Mouse (Mus musculus): ENCODE measurements around the gene Sh3bp5. TPM values are rescaled to one million over a fixed set of nuclear protein-coding genes. Genes with fewer than 3 reads are reported as not detected.
A peak's percentile ranks its signal among the peaks of the same experiment; 100 is the strongest.

Gene Sh3bp5
- polyA plus RNA-seq, 1 experiment from 2014 or later = 57.2 TPM

- peak; percentile 44; the same call in 1 of the 2 replicates for ATAC-seq (ENCODE audit: low FRiP score, low read depth)
- no peaks in the 10 kb centered on the region for H3K9me3 ChIP-seq
- H3K27me3 ChIP-seq (replicated peaks) = no peaks in the 10 kb centered on the region
- H3K27ac ChIP-seq = no peak within 1 kb of the TSS
- peak within 1 kb of the TSS; percentile 57 for H3K4me2 ChIP-seq (replicated peaks)
- 37% methylated on average over 28 of the region's 28 CpGs for WGBS
- 0 out of 2 replicates have a peak within 1 kb of the TSS, but pooled peaks have one; percentile 14 for H3K9ac ChIP-seq
- no peaks in the 10 kb centered on the region for H3K36me3 ChIP-seq
- H3K4me1 ChIP-seq = no peaks in the 10 kb centered on the region
- peak within 1 kb of the TSS; percentile 18; the same call in 1 of the 2 replicates for H3K4me3 ChIP-seq
Measured at GRCm38 (mm10) chr14:31323849-31324792, 111.8 kb downstream of the Sh3bp5 start, which contains the start of gene Dnah1. Dnah1 (minus strand) TSS chr14:31323896.

GRCm38 (mm10) chr14:31323189-31323588 is 112.7 kb downstream of the Sh3bp5 start:
- Histone ChIP-seq H3K27me3 (replicated peaks) (no peaks in the 10 kb centered on the region), H3K4me1 (no peaks in the 10 kb centered on the region), H3K4me2 (replicated peaks) (peak overlapping the region; percentile 57), H3K9me3 (no peaks in the 10 kb centered on the region), H3K9ac (no peak overlapping the region), H3K27ac (no peak overlapping the region), H3K4me3 (no peak overlapping the region), H3K36me3 (no peaks in the 10 kb centered on the region)
- no peak for ATAC-seq (ENCODE audit: low FRiP score, low read depth)
- 85% methylated on average over 4 of the region's 4 CpGs for WGBS

- Histone ChIP-seq H3K4me3 (no peak overlapping the region), H3K4me2 (replicated peaks) (no peak overlapping the region), H3K4me1 (no peaks in the 10 kb centered on the region), H3K27me3 (replicated peaks) (no peaks in the 10 kb centered on the region), H3K36me3 (no peaks in the 10 kb centered on the region), H3K27ac (no peak overlapping the region), H3K9ac (no peak overlapping the region), H3K9me3 (no peaks in the 10 kb centered on the region)
- WGBS = 81% methylated on average over 3 of the region's 3 CpGs
- ATAC-seq (ENCODE audit: low FRiP score, low read depth) = no peak
Measured at GRCm38 (mm10) chr14:31322191-31322590, 113.7 kb downstream of the Sh3bp5 start.

- no peak overlapping the region for H3K4me3 ChIP-seq
- H3K36me3 ChIP-seq = no peaks in the 10 kb centered on the region
- H3K9me3 ChIP-seq = no peaks in the 10 kb centered on the region
- H3K9ac ChIP-seq = no peak overlapping the region
- no peaks in the 10 kb centered on the region for H3K4me1 ChIP-seq
- WGBS = 88% methylated on average over 11 of the region's 11 CpGs
- no peak overlapping the region for H3K27ac ChIP-seq
- H3K27me3 ChIP-seq (replicated peaks) = no peaks in the 10 kb centered on the region
- no peak for ATAC-seq (ENCODE audit: low FRiP score, low read depth)
- H3K4me2 ChIP-seq (replicated peaks) = no peak overlapping the region
Measured at GRCm38 (mm10) chr14:31321181-31321580, 114.7 kb downstream of the Sh3bp5 start.

- Histone ChIP-seq H3K27me3 (replicated peaks) (no peaks in the 10 kb centered on the region), H3K36me3 (no peaks in the 10 kb centered on the region), H3K4me2 (replicated peaks) (no peak overlapping the region), H3K4me1 (no peaks in the 10 kb centered on the region), H3K9ac (no peak overlapping the region), H3K27ac (no peak overlapping the region), H3K4me3 (no peak overlapping the region), H3K9me3 (no peaks in the 10 kb centered on the region)
- WGBS = 89% methylated on average over 10 of the region's 10 CpGs
- ATAC-seq (ENCODE audit: low FRiP score, low read depth) = no peak
Measured at GRCm38 (mm10) chr14:31319546-31319945, 116.3 kb downstream of the Sh3bp5 start.

GRCm38 (mm10) chr14:31317754-31318153 is 118.1 kb downstream of the Sh3bp5 start:
- WGBS = 87% methylated on average over 3 of the region's 3 CpGs
- H3K4me3 ChIP-seq = no peak overlapping the region
- no peaks in the 10 kb centered on the region for H3K9me3 ChIP-seq
- ATAC-seq (ENCODE audit: low FRiP score, low read depth) = no peak
- H3K9ac ChIP-seq = no peak overlapping the region
- no peaks in the 10 kb centered on the region for H3K27me3 ChIP-seq (replicated peaks)
- H3K27ac ChIP-seq = no peak overlapping the region
- H3K4me1 ChIP-seq = no peaks in the 10 kb centered on the region
- no peaks in the 10 kb centered on the region for H3K36me3 ChIP-seq
- H3K4me2 ChIP-seq (replicated peaks) = no peak overlapping the region

GRCm38 (mm10) chr14:31316613-31317012 is 119.3 kb downstream of the Sh3bp5 start:
- Histone ChIP-seq H3K27me3 (replicated peaks) (no peaks in the 10 kb centered on the region), H3K27ac (no peak overlapping the region), H3K9ac (no peak overlapping the region), H3K4me2 (replicated peaks) (no peak overlapping the region), H3K4me1 (no peaks in the 10 kb centered on the region), H3K4me3 (no peak overlapping the region), H3K9me3 (no peaks in the 10 kb centered on the region), H3K36me3 (no peaks in the 10 kb centered on the region)
- WGBS = 75% methylated on average over 12 of the region's 12 CpGs
- ATAC-seq (ENCODE audit: low FRiP score, low read depth) = no peak

GRCm38 (mm10) chr14:31313192-31313591 is 122.7 kb downstream of the Sh3bp5 start:
- Histone ChIP-seq H3K4me3 (no peak overlapping the region), H3K4me2 (replicated peaks) (no peak overlapping the region), H3K4me1 (no peaks in the 10 kb centered on the region), H3K27ac (no peak overlapping the region), H3K27me3 (replicated peaks) (no peaks in the 10 kb centered on the region), H3K36me3 (no peaks in the 10 kb centered on the region), H3K9me3 (no peaks in the 10 kb centered on the region), H3K9ac (no peak overlapping the region)
- no peak for ATAC-seq (ENCODE audit: low FRiP score, low read depth)
- WGBS = 61% methylated on average over 3 of the region's 3 CpGs

Other genes starting within 250 kb of the Sh3bp5 start
- gene Tnnc1, start 227.8 kb downstream of the Sh3bp5 start, polyA plus RNA-seq (2016; fragmentation: Nextera tagmentation; extraction: Ambion mirVana) = 44.2 and 62.0 TPM in 2 replicates
- 419 and 436 TPM in 2 replicates for gene Nisch, start 219.1 kb downstream of the Sh3bp5 start, polyA plus RNA-seq (2016; fragmentation: Nextera tagmentation; extraction: Ambion mirVana)
- gene Sema3g, start 218.2 kb downstream of the Sh3bp5 start, polyA plus RNA-seq (2016; fragmentation: Nextera tagmentation; extraction: Ambion mirVana) = 1.6 and 1.9 TPM in 2 replicates
- gene Phf7, start 184.8 kb downstream of the Sh3bp5 start, polyA plus RNA-seq (2016; fragmentation: Nextera tagmentation; extraction: Ambion mirVana) = 12.4 and 13.9 TPM in 2 replicates
- 108 and 121 TPM in 2 replicates for gene Bap1, start 184.6 kb downstream of the Sh3bp5 start, polyA plus RNA-seq (2016; fragmentation: Nextera tagmentation; extraction: Ambion mirVana)
- 4.7 and 5.1 TPM in 2 replicates for gene Dnah1, start 112.2 kb downstream of the Sh3bp5 start, polyA plus RNA-seq (2016; fragmentation: Nextera tagmentation; extraction: Ambion mirVana)
- 57.9 and 60.7 TPM in 2 replicates for gene Capn7, start 99.4 kb downstream of the Sh3bp5 start, polyA plus RNA-seq (2016; fragmentation: Nextera tagmentation; extraction: Ambion mirVana)
- 16.7 and 20.5 TPM in 2 replicates for gene Eaf1, start 58.3 kb upstream of the Sh3bp5 start, polyA plus RNA-seq (2016; fragmentation: Nextera tagmentation; extraction: Ambion mirVana)
- gene Mettl6, start 59.0 kb upstream of the Sh3bp5 start, polyA plus RNA-seq (2016; fragmentation: Nextera tagmentation; extraction: Ambion mirVana) = 71.3 and 72.2 TPM in 2 replicates
- gene Colq, start 155.3 kb upstream of the Sh3bp5 start, polyA plus RNA-seq (2016; fragmentation: Nextera tagmentation; extraction: Ambion mirVana) = 0.30 and 0.40 TPM in 2 replicates
- gene Gm49387, start 204.8 kb upstream of the Sh3bp5 start, polyA plus RNA-seq (2016; fragmentation: Nextera tagmentation; extraction: Ambion mirVana) = 0.15 TPM in 1 of 2 replicates, not detected in the other
- gene Btd, start 204.9 kb upstream of the Sh3bp5 start, polyA plus RNA-seq (2016; fragmentation: Nextera tagmentation; extraction: Ambion mirVana) = 16.0 and 16.1 TPM in 2 replicates
- gene Hacl1, start 205.2 kb upstream of the Sh3bp5 start, polyA plus RNA-seq (2016; fragmentation: Nextera tagmentation; extraction: Ambion mirVana) = 7.8 and 8.1 TPM in 2 replicates

Measured in neural tube, embryonic 12.5 days (tissue).